Mouse (Mus musculus): ENCODE data around the gene Slc43a2.

- TF ChIP-seq CTCF (conservative IDR thresholded peaks at IDR 0.05; ENCODE audit: insufficient read depth, insufficient read length, low read depth, low read length) (no peak), POLR2A (IDR thresholded peaks at IDR 0.05; ENCODE audit: low read depth, low read length) (no peak)
These were observed 3.0 kb downstream of the Slc43a2 start for GRCm38 (mm10) chr11:75534286-75535033.

All from kidney, adult 2 months (tissue).